Mouse (Mus musculus) adrenal gland, postnatal 36 days (tissue): ENCODE data around the gene Zc3h10. TPM values are rescaled to one million over a fixed set of nuclear protein-coding genes. Genes with fewer than 3 reads are reported as not detected.
"Not testable (repeated sequence)": the region's sequence is repeated elsewhere in the genome, so short reads cannot be mapped to it uniquely, and the experiment has no call there.

Source experiments
- DNase-seq, 2 experiments: peaks; one replicate each; pipeline ENCODE4 v3.0.0; 2021; ENCODE audit warnings: mixed read lengths in 1 of 2
- total RNA-seq, 2 experiments: library from RNA; stranded (reverse); gene quantifications; 2 replicates each; pipeline ENCODE4 v1.2.3; 2021

Gene Zc3h10
- total RNA-seq, 2 experiments from 2014 or later: 11.9 to 15.2 TPM

DNA sequence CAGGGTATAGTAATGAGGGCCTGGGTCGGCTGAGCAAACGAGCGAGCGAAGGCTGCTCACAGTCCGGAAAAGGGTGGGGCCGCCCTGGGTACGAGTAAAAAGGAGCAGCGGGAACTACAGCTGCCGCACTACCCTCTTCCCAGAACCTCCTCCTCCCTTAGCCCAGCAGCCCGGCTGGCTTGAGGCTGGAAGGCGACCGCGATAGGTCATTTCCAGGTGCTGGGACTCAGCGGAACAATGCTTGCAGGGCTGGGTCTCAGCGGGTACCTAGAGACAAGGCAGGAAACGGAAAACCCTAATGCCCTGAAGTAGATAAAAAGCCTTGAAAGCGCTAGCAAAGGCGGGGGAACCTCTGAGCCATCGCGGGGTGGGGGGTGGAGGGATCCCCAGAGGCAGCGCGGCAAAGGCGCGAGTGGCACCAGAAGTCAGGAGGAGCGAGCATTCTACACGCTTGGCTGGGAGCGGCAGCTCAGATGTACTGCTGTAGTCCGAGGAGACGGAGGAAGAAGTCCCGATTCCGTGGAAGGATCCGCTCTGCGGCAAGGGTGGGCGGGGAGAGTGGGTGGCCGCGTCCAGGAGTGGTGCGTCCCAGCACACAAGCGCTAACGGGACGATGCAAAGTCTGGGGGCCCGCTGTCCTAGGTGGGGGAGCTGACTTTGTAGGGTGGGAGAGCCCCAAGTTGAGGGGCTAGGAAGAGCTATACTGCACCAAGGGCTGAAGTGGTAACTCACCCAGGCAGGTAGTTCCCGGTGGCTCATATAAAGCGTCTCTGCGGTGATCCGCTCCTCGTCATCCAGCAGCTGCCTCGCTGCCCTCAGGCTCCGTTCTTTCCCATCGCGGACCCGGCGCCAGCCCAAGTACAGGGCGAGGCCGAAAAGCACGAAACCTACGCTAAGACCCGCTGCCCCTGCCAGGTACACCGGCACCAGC, 22.6 kb downstream of the Zc3h10 start:
- DNase-seq: peak; percentile 52 to 71

DNA sequence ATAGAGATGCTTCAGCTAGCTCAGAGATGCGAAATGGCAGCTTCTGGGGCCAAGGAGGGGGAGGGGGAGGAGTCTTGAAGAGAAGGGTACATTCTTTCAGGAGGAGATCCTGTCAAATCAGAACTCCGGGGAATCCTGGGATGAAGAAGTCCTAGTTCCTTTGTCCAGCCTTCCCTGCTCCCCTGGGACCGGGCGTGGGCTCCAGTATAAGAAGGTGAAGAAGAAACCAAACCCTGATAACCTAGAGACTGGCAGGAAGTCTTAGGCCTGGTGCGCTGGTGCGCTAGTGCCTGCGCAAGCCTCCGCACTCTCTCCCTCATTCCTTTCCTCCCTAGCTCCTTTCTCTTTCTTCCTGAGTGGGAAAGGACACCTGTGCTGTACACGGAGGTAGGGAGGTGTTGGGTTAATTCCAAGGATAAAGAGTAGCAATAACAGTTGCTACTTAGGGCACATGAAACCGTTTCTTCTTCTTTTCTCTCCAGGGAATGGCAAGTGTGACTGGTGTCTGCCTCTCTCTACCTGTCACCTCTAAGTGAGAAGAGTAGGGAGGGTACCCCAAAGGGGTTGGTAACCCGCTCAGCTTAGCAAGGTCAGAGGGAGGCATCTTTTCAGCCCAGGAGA, 23.4 kb downstream of the Zc3h10 start:
- DNase-seq: no peak

- DNase-seq: no peak
Observed at GRCm38 (mm10) chr10:128522351-128522750, 25.2 kb downstream of the Zc3h10 start.

DNA sequence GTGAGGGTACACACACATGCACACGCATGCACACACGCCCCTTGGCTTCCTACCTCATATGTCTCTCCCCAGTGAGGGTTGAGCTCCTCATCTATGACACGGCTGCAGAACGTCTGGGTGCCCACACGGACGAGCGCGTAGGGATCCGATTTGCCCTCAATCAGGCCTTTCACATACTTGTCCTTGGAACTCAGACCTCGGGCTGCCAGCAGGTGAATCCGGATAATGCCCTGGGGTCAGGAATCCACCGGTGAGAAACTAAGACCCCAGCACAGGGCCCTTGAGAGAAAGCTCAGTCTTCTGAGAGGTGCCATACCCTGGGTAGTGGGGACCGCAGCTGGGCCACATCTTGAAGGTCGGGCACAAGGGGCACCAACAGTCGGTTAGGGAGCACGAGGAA, 27.0 kb downstream of the Zc3h10 start:
- no peak for DNase-seq

DNA sequence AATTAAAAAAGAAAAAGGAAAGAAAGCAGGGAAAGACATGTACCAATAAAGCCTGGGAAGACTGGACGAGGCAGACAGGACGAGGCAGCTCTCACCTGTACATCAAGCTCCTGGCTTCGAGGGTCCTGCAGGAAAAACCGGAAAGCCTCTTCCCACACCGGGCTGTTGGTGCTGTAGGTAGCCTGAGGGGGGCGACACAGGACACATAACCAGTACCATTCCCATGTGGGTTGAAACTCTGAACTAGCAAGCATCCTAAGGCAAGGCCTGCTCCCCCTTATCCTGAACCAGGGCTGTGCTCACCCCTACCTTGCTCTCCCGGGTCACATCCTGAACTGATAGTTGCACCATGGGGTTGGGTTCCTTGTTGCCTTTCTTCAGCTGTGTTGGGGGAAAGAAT, 28.7 kb downstream of the Zc3h10 start:
- peak; percentile 55 to 70 for DNase-seq

- DNase-seq: no peak
Observed at GRCm38 (mm10) chr10:128516677-128517076, 30.9 kb downstream of the Zc3h10 start.

GRCm38 (mm10) chr10:128516029-128516428, 31.5 kb downstream of the Zc3h10 start:
- no peak for DNase-seq

DNA sequence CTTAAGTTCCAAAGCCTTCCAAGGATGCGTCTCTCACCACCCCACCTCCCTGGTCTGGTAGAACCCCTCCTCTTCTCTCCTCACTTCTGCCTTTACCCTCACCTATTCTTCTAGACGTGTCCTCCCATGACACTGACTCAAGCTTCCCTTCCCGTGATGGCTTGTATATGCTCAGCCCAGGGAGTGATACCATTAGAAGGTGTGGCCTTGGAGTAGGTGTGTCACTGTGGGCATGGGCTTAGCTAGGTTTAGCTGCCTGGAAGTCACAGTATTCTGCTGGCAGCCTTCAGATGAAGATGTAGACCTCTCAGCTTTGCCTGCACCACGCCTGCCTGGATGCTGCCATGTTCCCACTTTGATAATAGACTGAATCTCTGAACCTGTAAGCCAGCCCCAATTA, 32.5 kb downstream of the Zc3h10 start:
- DNase-seq: no peak

DNA sequence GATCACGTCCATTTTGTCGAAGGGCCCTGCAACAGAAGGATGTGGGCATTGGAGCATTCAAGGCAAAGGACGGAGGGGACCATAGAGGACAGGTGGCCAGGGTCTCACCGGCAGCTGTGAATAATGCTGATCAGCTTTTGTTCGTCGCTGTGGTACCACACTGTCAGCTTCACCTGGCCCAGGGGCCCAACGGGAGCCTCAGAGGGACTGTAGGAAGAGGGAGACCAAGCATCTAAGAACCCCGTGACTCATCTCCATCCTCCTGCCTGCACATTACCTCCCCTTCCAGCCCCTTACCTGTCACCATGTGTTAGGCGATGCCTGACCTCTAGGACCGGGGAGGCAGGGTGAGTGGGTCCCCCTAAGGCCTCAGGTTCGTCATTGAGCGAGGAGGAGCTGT, 35.8 kb downstream of the Zc3h10 start:
- DNase-seq: no peak

DNA sequence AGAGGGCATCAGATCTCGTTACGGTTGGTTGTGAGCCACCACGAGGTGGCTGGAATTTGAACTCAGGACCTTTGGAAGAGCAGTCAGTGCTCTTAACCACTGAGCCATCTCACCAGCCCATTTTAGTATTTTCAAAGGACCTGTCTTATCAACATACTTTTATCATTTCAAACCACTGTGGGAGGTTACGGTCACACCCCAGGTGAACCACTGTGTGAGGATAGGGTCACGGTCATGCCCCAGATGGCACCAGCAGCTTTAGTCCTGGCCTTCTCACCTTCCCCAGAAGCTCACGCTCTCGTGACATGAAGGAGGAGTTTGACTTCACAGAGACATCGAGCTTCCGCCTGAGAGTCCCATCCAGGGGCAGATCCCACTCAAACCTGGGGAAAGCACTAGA, 36.4 kb downstream of the Zc3h10 start:
- DNase-seq: no peak

DNA sequence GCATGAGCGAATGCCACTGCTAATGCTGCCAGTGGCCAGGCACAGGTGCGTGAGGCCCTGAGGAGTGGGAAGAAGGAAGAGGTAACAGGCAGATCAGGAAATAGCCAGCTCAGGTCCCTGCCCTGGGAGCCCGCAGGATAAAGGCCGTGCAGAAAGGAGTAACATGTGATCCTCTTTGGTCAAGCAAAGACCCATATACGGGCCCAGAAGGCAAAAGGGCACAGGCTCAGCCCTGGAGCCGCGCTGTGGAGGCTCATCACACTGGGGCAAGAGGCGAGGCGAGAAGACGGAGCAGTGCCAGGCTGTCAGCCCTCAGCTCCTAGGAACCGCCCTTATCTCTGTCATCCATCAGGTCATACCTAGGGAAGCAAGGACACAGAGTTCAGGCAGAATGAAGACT, 37.3 kb downstream of the Zc3h10 start:
- DNase-seq: no peak

GRCm38 (mm10) chr10:128509831-128510230, 37.7 kb downstream of the Zc3h10 start:
- no peak for DNase-seq

DNA sequence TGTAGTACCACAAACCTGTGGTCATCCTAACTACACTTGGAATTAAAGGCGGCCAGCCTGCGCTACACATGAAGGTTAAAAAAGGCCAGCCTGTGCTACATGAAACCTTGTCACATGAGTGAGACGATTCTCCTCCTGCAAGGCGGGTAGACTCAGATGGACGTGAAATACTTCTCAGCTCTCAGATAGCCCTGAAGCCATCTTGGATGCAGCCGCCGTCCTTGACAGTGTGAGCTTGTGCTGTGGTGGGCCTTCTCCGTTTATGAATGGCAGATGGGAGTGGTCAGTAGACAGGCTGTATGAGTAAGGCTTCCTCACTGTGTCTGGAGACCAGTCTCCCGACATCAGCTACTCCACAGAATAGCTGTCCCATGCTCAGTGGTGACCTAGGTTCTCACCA, 38.4 kb downstream of the Zc3h10 start:
- no peak for DNase-seq

DNA sequence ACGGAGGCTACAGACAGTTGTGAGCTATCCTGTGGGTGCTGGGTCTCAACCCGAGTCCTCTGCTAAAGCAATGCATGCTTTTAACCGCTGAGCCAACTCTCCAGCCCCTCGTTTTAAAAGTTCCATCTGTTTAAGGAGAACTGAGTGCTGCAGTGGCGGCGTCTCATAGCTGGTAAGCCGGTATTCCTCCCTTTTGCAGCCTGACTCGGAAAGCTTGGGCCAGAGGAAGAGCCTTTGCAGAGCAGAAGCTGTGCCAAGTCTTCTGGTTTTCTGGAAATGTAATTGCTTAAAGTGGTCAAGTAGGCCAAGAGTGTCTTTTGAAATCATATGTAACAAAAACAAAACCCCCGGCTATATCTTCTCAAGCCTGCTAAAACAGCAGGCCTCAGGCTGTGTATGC, 39.3 kb downstream of the Zc3h10 start:
- no peak for DNase-seq

- DNase-seq: no peak
Observed at GRCm38 (mm10) chr10:128505974-128506373, 41.6 kb downstream of the Zc3h10 start.

DNA sequence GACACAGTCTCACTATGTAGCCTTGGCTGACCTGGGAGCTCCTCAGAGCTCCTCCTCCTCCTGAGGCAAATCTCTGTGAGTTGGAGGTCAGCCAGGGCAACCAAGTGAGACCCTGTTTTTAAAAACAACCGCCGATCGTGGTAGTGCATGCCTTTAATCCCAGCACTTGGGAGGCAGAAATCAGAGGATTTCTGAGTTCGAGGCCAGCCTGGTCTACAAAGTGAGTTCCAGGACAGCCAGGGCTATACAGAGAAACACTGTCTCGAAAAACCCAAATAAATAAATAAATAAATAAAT, 42.3 kb downstream of the Zc3h10 start:
- not testable (repeated sequence) for DNase-seq

DNA sequence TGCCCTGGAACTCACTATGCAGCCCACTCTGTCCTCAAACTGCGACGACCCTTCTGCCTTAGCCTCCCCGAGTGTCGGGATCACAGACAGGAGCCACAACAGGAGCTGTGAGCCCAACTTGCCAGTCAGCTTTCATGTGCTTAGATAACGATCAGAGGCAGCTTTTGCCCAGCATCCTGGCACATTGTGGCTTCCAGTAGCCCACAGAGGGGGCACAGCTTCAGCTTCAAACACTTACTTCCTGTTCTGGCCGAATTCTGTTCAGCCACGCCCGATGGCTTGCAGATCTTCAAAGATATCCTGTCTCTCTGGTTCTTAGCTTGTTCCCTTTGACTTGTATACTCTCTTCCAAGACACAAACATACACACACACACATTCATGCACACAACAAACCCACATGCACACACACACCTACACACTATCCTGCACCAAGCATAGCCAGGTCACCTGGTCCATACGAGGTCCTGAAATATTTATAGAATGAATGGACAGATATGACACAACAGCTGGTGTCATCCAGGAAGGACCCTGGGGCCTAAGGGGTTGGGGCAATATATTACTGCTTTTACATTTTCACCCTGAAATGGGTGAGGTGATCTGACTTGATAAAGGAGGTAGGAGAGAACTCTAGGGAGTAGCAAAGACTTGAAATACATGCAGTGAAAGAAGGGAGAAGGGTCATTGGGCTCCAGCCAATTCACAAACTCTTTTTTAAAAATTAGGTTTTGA, 42.8 kb downstream of the Zc3h10 start:
- DNase-seq: no peak

- no peak for DNase-seq
Observed at GRCm38 (mm10) chr10:128504012-128504411, 43.6 kb downstream of the Zc3h10 start.

DNA sequence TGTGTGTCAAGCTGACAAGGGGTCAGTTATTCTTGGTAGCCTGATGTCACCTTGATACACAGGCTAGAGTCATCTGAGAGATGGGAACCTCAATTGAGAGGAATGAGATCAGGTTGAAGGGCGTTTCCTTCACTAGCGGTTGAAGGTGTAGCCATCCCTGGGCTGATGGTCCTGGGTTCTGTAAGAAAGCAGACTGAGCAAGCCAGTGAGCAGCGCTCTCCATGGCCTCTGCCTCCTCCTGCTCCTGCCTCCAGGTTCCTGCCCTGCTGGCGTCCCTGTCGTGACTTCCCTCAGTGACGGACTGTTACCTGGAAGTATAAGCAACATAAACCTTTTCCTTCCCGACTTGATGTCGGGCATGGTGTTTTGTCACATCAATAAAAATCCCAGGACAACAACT, 44.0 kb downstream of the Zc3h10 start:
- DNase-seq: no peak

DNA sequence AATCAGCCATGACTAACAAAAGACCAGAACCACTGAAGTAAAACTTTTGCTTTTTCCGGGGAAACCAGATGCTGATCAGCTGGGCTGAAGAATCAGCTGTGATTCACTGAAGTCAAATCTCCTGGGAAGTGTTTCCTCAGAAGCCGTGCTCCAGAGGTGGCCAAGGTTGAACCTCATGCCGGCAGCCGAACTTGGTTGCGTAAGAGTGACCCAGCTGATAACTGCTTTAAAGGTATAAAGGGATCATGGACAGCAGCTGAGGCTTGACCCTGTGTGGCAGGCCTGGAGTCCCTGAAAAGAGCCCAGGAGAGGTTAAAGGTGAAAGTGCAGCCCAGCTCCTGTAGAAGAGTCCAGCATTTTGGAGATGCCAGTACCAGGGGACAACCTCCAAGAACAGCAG, 45.2 kb downstream of the Zc3h10 start:
- peak; percentile 65 to 70 for DNase-seq

GRCm38 (mm10) chr10:128499116-128499671, 48.4 kb downstream of the Zc3h10 start:
- peak; percentile 66 to 70 for DNase-seq

DNA sequence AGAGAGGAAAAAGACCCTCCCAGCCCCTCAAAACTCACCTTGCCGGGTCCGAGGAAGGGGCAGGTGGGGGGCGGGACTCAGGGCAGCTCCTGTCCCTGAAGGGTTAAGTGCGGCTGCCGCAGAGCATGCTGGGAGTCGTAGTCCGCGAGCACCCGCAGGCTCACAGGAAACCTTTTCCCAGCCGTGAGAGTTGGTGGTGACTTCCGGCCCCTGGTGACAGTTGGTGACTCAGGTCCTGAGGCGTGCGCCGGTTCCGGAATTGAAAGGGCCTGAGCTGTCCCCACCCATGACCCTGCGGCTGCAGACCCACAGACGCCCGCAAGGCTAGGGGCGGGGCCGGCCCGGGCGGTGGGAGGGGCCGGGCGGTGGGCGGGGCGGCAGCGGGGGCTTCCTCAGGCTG, 49.0 kb downstream of the Zc3h10 start, which contains the start of gene Myl6b:
TSS of gene Myl6b (minus strand) at position 96 of the 400 bp plus-strand sequence.
- DNase-seq: peak; percentile 97 to 98
